10 mouse cellular contexts compared by ENCODE assay signal in genomic region chr2:106683185-106683831, GRCm38 (mm10). TPM values are rescaled to one million over a fixed set of nuclear protein-coding genes. Genes with fewer than 3 reads are reported as not detected.
DNase-seq lines count a peak whose midpoint lies in the region; ATAC-seq and TF ChIP-seq lines count a peak whose summit lies in the region.
"Had no signal": no experiment of that assay in that cellular context is flagged by ENCODE, and none has a peak within 500 bp of the region (broad histone marks: within the 10 kb centered on the region; RNA-seq: fewer than 3 reads in every experiment).

No protein-coding gene starts in this region.

- no peak for TF ChIP-seq CTCF in hindbrain, postnatal 0 days (IDR thresholded peaks at IDR 0.05; ENCODE audit: low read depth)

- H3K9me3 ChIP-seq in lung, embryonic 16.5 days (ENCODE audit: control insufficient read depth, low read length): no peaks in the 10 kb centered on the region
- no peaks in the 10 kb centered on the region for H3K9me3 ChIP-seq in hindbrain, postnatal 0 days (ENCODE audit: low read length)
- H3K9me3 ChIP-seq in neural tube, embryonic 14.5 days (ENCODE audit: control insufficient read depth, low read length): no peaks in the 10 kb centered on the region

- no peak for ATAC-seq in lung, embryonic 16.5 days (ENCODE audit: low read depth)
- ATAC-seq in hindbrain, postnatal 0 days: no peak
- ATAC-seq in neural tube, embryonic 14.5 days (ENCODE audit: low read depth): peak; percentile 77; the same call in 1 of the 2 replicates

- no peaks in the 10 kb centered on the region for H3K27me3 ChIP-seq in lung, embryonic 16.5 days (ENCODE audit: control insufficient read depth, insufficient read depth, low read depth, low read length)
- no peaks in the 10 kb centered on the region for H3K27me3 ChIP-seq in hindbrain, postnatal 0 days (ENCODE audit: insufficient read depth, low read length)
- H3K27me3 ChIP-seq in neural tube, embryonic 14.5 days (ENCODE audit: control insufficient read depth, insufficient read depth, low read length): no peaks in the 10 kb centered on the region

- 25% methylated on average over 9 of the region's 9 CpGs for WGBS in lung, embryonic 16.5 days
- 20% methylated on average over 9 of the region's 9 CpGs for WGBS in hindbrain, postnatal 0 days
- WGBS in neural tube, embryonic 14.5 days: 24% methylated on average over 9 of the region's 9 CpGs

- DNase-seq in embryo, embryonic 11 days: peak; percentile 30
- no peak for DNase-seq in embryo, embryonic 10 days (ENCODE audit: low spot score)
- DNase-seq in lung, postnatal 14 days: no peak
- DNase-seq in hindbrain, postnatal 0 days (ENCODE audit: low spot score): peak; percentile 31
- no peak for DNase-seq in left cerebral cortex, postnatal 14 days (ENCODE audit: low spot score in 2 of 2)
- DNase-seq in adrenal gland, postnatal 4 days (ENCODE audit: low spot score in 2 of 2): no peak
- DNase-seq: heart, postnatal 10 days; lung, adult 2 months had no signal

- H3K4me1 ChIP-seq in lung, embryonic 16.5 days (replicated peaks; ENCODE audit: control insufficient read depth, insufficient read depth, low read length): 0 out of 2 replicates have a peak, but pooled peaks cover 2% of the 10 kb centered on the region
- H3K4me1 ChIP-seq in hindbrain, postnatal 0 days (ENCODE audit: insufficient read depth, low read length): no peaks in the 10 kb centered on the region
- H3K4me1 ChIP-seq in neural tube, embryonic 14.5 days (ENCODE audit: control insufficient read depth, insufficient read depth, low read length): no peaks in the 10 kb centered on the region; the same call in 1 of the 2 replicates

- intact Hi-C loops in left cerebral cortex, postnatal 14 days (cut with DNase I): no loop called here

- H3K9ac ChIP-seq in lung, embryonic 16.5 days (ENCODE audit: low read length): no peak overlapping the region
- H3K9ac ChIP-seq in hindbrain, postnatal 0 days (replicated peaks; ENCODE audit: low read length): 0 out of 2 replicates have a peak overlapping the region, but pooled peaks have one; percentile 3
- no peak overlapping the region for H3K9ac ChIP-seq in neural tube, embryonic 14.5 days (replicated peaks; ENCODE audit: low read depth, low read length)

- H3K27ac ChIP-seq in lung, embryonic 16.5 days (ENCODE audit: low read length): peak overlapping the region; percentile 5; the same call in 1 of the 2 replicates
- no peak overlapping the region for H3K27ac ChIP-seq in hindbrain, postnatal 0 days
- no peak overlapping the region for H3K27ac ChIP-seq in neural tube, embryonic 14.5 days (ENCODE audit: low read depth, low read length)

- H3K4me3 ChIP-seq in lung, embryonic 16.5 days (ENCODE audit: low read length): peak overlapping the region; percentile 5
- H3K4me3 ChIP-seq in hindbrain, postnatal 0 days (ENCODE audit: low read length): 0 out of 2 replicates have a peak overlapping the region, but pooled peaks have one; percentile 6
- no peak overlapping the region for H3K4me3 ChIP-seq in neural tube, embryonic 14.5 days (ENCODE audit: low read depth, low read length)

- H3K36me3 ChIP-seq in lung, embryonic 16.5 days (ENCODE audit: control insufficient read depth, insufficient read depth, low read length): no peaks in the 10 kb centered on the region
- no peaks in the 10 kb centered on the region for H3K36me3 ChIP-seq in hindbrain, postnatal 0 days (ENCODE audit: insufficient read depth, low read length)
- H3K36me3 ChIP-seq in neural tube, embryonic 14.5 days (ENCODE audit: control insufficient read depth, insufficient read depth, low read length): no peaks in the 10 kb centered on the region

- H3K4me2 ChIP-seq in lung, embryonic 16.5 days (ENCODE audit: low read depth, low read length): peak overlapping the region; percentile 38
- peak overlapping the region; percentile 41 for H3K4me2 ChIP-seq in hindbrain, postnatal 0 days (ENCODE audit: low read depth, low read length)
- peak overlapping the region; percentile 26; the same call in 1 of the 2 replicates for H3K4me2 ChIP-seq in neural tube, embryonic 14.5 days (ENCODE audit: low read depth, low read length)

RNA-seq across cellular contexts. Expression of gene Mpped2, which starts 9.8 kb away (rescaled TPM):
- polyA plus RNA-seq in lung, embryonic 16.5 days (2015; fragmentation: Nextera tagmentation; extraction: Ambion mirVana): 23.1 and 28.8 TPM in 2 replicates
- total RNA-seq in hindbrain, postnatal 0 days (2014; rRNA removed): 39.1 and 50.7 TPM in 2 replicates
- polyA plus RNA-seq in hindbrain, postnatal 0 days (2015; fragmentation: Nextera tagmentation; extraction: Ambion mirVana): 74.1 and 80.0 TPM in 2 replicates
- 239 and 242 TPM in 2 replicates for polyA plus RNA-seq in neural tube, embryonic 14.5 days (2014; fragmentation: Nextera tagmentation; extraction: Ambion mirVana)
- total RNA-seq in left cerebral cortex, postnatal 14 days (2021): 10 to 100 TPM; 44.3 to 44.5 TPM
- 10 to 100 TPM; 40.7 to 46.1 TPM for total RNA-seq in adrenal gland, postnatal 4 days (2021)

Comparison
In these comparisons a context has a peak if more than half of its experiments do, and no peak if none do; other contexts are left out.
1. DNase-seq: peak in embryo, embryonic 11 days (single experiment) and hindbrain, postnatal 0 days (single experiment); none in embryo, embryonic 10 days (single experiment), lung, postnatal 14 days (single experiment), left cerebral cortex, postnatal 14 days (0 of 2) and adrenal gland, postnatal 4 days (0 of 2).
2. Peak in every context shown above with its lines, with median percentiles within 50 percentile points of each other: H3K4me2 ChIP-seq.